Mouse (Mus musculus): ENCODE data around the gene Fscn2.

The Fscn2 gene

DNA sequence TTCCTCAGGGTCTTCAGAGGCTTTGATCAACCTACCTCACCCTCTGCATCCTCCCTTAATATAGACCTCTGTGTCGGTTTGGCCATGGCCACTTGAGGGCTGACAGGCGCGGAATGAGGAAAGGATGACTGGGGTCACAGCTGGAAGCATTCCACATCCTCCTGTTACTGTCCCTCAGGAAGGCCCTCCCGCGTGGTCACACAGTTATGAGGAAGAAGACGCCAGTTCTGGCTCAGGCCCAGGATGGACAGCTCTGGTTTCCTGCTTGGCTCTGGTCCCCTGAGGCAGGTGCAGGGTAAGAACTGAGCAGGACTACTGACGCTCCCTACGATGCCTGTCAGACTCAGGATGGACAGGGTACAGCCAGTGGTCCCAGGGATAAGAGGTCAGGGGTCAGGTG is 1.3 kb upstream of the Fscn2 start:
- DNase-seq, result no peak

DNA sequence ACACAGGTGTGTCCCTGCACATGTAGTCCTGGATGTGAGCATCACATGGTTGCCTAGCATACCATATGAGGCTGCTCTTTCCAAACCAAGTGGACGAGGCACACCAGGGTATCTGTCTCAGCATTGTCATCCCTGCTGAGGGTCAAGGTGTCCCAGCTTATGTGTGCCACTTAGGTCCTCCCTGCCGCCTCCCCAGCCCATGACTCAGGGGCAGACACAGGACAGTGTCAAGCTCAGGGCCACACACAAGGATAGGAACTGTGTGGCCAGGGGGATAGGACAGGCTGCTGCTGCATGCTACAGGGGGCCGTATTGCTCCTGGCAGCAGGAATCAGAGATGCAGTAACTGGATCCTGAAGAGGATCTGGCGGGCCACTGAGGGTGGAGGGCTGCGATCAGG is 579 bp upstream of the Fscn2 start:
- no peak for DNase-seq

DNA sequence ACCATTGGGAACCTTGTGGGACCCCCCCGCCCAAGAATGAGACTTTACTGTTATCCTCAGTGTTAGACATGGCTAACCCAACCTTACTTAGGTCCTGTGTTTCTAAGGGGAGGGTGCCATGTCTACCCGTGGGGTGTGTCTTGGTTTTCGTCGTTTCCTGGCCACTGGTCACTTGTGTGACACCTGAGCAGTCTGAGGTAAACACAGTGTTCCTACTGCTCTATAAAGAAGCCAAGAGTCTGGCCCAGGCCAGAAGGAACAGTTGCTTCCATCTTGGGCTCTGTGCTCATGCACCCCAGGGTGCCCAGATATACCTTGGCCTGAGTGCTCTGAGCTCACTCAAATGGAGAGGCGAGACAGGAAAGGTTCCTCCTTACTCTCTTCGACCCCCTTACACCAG is 1.6 kb downstream of the Fscn2 start:
- DNase-seq, result no peak

DNA sequence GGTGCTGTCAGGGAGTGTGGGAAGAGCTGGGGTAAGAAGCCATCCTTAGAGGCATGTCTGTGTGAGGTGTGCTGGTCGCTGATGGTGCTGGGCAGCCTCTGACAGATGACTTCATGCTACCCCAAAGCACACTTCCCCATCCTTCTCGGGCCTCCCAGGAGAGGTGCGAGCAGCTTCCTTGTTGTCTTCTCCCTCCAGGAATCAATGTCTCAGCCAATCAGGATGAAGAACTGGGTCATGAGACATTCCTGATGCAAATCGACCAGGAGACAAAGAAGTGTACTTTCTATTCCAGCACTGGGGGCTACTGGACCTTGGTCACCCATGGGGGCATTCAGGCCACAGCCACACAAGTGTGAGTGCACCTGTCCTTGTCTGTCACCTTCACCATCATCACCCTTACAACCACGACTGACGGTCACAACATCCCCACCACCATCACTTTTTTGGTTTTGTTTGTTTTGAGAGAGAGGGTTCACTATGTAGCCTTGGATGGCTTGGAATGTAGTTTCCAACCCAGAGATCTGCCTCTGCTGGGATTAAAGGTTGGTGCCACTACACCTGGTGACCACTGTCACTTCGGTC is 5.2 kb downstream of the Fscn2 start:
- no peak for DNase-seq

DNA sequence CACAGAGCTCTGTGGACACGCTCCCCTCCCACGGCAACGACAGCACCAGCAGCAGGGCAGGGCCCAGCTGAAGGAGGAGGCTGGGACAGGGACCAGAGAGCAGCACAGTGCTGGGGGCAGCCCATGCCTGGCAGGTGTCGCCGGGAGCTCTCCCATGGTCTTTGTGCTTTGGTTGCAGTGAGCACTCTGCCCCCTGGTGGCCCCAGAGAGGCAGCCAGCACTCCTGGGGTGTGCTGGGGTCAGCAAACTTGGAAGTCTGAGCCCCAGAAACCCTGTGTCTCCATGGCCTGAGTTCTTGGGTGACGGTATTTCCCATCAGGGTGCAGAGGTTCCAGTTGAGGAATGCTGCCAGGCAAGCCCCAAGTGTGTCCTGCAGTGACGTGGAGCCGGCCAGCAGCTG is 8.3 kb downstream of the Fscn2 start:
- peak; percentile 67 for DNase-seq

DNA sequence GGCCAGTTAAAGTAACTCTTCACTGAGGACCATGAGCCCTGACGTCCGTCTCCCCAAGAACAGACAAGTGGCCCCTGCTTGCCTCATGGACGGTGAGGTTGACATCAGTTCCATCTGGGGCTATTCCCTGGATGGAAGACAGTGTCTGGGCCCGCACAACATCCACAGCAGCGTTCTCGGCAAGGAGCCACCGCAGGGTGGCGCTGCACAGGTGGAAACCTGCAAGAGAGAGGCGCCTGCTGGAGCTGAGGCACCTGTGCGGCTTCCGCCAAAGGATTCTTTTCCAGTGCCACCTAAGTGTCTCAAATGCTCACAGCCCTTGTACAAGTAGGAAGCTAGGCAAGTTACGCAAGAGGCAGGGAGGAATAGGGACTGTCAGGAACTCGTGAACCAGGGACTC is 11.7 kb downstream of the Fscn2 start:
- no peak for DNase-seq

DNA sequence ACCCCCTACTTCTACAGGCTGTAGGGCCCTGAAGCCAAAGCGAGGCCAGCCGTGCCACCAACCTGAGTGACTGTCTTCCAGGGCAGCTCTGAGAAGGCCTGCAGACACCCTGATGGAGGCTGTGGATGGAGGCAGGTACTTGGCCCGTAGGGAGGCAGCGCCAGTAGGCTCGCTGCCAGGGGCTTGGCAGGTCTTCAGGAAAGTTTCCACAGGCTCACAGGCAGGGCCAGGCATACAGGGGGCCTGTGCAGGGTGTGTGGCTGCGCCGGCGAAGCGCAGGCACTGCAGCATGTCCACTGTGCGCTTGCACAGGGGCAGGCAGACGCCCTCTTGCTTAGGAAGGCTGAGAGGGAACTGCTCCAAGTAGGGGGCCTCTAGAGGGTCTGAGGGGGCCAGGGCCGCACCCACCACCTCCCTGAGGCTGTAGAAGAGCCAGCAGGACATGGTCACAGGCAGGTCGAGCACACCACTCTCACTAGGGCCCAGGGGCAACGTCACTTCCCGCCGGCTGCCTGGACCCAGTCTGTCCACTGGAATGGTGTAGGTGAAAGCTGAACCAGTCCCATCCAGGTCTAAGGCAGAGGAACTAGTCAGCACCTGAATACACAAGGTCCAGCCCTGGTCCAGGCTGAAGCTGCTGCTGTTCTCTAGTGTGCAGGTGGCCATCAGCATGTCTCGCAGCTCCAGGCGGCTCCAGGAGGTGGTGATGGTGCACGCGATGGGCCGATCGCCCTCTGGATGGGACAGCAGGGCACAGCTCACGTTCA is 12.7 kb downstream of the Fscn2 start:
- DNase-seq, result no peak

DNA sequence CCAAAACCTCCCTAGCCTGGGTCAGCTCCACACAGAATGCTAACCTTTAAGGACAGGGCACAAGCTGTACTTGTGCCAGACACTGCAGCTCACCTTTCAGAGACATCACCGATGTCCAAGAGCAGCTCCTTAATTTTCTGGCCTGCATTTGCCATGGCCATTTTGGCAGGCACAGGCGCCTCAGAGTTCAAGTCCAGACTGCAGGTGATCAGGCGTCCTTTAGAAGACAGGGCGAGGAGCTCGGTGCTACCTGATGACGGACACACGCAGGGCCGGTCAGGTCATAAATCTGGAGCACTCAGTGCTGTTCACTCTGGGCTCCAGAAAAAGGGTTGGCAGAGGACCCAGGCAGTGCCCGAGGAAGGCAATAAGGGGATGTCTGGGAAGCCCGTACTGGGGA is 14.0 kb downstream of the Fscn2 start:
- DNase-seq, result no peak

DNA sequence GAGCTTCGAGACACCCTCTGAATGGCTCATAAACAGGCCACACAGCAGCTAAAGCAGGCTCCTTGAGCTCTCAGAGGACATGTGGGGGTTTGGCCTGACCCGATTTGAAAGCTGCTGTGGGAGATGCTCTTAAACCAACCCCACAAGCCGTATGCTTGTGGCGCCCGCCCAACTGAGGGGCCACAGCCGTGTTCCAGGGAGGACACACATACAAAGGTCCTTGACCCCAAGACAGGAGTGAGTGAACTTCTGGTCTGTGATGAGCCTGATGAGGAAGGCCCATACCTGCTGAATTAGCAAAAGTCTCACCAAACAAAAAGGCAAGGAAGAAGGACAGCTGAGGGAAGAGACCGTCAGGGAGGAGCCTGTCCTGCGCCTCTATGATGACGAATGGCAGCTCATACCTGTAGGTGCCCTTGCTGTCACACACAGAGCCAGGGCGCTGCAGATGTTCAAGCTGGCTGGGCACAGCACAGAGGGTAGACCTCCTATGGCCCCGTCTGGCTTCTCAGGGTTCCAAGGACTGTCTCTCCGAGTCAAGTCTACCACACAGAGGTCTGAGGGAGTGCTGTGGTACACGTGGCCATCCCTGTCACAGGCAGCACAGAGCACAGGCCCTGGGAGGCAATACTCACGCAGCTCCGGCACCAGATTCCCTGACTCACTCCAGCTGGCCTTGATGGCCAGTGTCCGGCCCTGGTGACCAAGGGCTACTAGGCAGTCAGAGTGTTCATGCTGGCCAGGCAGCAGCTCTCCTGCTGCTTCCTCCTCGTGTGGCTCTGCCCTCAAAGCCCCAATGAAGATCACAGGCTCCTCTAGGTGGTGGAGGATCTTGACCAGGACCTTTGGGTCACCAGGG is 15.2 kb downstream of the Fscn2 start:
- DNase-seq, result no peak

DNA sequence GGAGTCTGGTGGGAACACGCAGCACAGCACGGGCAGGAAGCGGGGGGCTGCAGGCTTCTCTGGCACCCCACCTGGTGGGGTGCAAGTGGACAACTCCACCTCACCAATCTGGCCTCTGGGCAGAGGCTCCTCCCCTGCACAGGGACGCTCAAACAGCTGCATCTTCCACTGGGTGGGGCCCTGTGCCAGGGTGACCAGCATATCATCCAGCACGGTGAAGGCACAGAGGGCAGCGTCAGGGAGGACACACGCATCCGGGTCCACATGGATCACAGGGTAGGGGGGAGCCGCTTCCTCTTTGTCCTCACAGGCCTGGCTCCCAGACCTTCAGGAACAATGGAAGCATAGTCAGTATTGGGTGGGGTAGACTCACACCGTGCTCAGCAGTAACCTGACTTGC is 16.0 kb downstream of the Fscn2 start:
- no peak for DNase-seq

DNA sequence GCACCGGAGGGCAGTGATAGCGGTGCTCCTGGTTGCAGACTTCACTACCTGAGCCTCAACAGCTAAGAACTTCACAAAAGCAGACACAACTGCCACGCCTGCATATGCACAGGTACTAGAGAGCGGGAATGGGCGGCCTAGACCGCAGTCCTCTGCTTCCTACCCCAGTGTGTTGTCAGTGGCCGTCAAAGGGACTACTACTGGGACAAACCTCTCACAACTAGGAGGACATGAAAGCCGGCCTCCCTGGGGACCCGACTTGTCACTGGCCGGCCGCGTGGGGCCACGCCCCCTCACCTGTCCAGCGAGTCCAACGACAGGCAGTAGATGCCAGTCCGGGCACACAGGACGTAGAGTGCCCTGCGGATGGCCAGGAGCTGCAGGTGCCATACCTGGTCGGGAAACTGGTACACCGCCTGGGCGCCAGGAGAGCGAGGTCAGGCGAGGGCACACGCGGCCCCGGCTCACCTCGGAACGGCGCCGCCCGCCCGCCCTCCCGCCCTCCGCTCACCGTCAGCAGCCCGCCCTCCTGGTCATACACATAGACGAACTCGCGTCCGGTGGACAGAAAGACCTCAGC is 16.8 kb downstream of the Fscn2 start:
- no peak for DNase-seq

DNA sequence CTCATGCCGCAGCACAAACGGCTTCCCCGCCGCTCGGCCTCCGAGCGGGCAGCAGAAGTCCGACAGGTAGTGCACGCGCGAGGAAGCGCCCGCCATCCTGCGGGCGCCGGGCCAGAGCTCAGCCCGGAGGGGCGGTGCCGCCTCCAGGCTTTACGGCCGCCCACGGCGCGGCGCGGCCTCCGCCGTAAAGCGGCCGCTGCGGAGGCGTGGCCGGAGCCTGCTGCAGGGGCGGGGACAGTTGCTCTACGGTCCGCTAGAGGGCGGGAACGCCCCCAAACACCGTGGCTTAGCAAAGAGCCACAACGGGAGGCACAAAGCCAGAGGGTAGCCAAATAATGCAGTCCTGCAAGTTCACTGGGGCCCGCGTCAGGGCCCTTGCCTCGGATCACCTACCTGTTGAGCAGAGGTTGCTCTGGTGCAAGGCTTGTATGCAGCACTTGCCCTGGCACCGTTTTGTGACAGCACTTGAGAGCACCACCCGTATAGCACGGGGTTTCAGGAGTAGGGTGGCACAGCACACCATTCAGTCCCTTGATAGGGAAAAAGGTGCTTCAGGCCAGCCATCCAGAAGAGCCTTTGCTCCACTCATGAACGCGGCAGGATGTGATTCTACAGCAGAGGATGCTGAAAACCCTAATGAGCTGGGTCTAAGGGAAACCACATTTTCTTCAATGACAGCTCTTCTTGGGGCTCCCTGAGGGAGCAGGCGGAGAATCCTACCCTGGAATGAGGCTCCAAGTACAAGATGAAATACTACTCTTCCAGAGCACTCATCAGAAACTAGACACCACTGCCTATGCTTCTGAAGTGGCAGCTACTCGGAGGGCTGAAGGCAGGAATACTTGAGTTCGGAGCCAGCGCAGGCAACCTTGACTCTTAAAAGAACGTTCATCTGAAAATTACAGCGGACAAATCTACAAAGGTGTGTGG is 17.5 kb downstream of the Fscn2 start, which contains the start of gene Faap100:
Faap100 (minus strand) TSS at position 154 of the 930 bp plus-strand sequence.
- DNase-seq, result peak; percentile 87

DNA sequence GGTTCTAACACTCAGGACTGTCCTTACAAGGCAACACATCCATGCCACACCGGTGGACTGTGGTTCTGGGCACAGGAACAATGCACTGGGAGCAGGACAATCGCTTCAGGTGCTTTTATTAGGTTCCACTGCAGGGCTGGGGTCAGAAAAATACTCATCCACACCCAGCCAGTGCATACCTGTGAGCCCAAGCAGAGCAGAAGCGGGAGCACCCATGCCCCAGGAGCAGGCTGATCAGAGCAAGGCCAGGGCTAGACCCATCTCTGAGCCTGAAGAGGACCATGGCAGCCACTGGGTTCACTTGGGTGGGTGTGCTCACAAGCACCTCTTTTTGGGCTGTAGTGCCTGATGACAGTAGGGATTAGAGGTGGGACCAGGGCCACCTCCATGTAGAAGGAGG is 18.9 kb downstream of the Fscn2 start:
- DNase-seq, result no peak

DNA sequence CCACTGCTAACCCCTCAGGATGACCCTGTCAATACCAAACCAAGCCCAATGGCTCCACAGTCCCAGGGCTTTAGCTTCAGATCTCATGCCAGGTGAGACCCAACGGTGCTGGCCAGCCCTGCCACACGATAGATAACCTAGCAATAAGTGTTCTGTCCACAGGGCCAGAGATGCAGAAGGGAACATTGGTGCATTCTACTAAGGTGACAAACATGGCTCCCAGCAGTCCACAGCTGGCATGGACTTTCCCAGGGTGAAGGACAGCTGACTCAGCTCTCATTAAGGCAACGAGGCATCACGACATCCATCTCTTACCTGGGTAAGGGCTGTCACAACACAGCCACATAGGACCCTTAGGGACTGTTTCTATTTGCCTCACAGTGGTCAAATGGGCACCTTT is 19.8 kb downstream of the Fscn2 start:
- no peak for DNase-seq

DNA sequence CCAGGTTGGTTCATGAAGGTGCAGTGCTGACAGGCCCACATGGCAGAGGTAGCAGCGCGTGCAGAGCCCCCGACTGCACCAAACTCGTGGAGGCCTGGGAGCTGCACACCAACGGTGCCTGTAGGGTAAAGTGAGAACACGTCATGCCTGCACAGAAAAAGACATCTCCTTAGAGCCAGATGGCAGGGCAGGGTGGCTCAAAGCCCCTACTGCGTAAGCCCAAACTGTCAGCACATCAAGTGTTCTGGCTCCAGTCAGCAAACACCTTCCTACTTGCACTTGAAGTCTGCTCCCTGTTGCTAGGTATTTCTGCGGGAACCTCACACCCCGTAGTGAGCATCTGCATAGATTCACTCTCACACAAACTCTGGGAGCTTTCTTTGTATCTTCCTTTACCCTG is 21.2 kb downstream of the Fscn2 start:
- no peak for DNase-seq

DNA sequence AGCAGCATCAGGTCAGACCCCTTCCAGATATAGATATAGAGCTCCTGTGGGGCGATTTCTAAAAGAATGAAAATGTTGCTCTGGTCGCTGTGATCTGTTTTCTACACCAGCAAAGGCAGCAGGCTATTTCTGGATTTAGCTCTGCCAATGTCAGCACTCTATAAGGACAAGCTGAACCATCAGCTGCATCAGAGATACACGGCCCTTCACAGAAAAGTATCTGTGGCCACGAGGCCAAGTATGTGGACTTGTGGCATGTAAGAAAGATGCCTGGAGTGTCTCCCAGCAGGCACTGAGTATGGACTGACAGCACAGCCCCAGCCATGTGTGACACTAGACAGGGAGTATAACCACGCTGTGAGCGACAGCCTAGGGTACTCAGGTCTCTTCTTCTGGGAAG is 25.3 kb downstream of the Fscn2 start:
- DNase-seq, result no peak

DNA sequence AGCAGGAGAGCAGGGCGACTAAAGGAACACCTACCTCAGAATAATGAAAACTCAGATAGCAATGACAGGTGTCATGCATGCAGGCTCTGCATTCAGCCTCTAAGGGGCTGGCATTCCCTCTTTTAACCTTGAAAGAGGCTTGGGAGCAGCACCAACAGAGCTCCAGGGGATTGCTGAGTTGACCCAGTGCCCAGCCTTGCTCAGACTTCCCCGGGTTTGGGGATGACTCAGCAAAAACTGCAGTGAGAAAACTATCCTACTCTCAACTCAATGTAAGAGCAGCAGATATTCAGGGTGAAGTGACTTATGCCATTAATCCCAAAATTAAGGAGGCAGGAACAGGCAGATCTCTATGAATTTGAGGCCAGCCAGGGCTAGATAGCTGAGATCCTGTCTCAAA is 25.8 kb downstream of the Fscn2 start:
- DNase-seq, result no peak

DNA sequence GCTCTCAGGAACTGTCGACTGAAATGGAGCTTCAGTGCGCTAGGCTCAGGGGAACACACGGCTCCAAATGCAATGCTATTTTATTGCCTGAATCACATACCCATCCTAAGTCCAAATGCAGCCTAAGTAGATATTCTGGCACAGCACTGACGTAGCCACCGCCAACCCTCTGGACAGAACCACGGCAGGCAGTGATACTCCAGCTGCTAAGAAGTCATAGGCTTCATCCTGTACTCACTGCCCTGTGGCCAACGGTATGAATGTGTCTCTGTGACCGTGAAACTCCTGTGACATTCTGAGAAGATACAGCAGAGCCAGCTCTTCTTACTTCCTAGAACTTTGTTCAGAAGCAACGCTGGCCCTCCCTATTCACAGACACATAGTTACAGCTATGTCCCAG is 27.2 kb downstream of the Fscn2 start:
- DNase-seq, result no peak

DNA sequence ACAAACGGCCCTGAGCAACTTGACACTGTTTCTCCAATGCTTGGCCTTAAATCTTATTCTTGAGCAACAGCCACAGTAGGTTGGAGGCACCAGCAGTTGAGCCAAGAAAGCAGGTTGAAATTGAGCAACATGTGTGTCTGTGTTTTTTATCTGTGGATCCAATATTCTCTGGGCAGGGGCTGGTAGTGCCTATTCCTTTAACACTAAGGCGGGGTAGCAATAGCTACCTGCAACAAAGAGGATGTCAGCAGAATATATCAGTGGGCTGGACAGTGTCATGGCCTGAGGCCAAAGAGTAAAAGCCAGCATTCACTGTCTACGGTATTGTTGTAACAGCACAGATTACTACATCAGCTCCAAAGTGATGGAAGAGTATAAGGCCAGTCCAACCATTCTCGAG is 34.3 kb downstream of the Fscn2 start:
- DNase-seq, result no peak

DNA sequence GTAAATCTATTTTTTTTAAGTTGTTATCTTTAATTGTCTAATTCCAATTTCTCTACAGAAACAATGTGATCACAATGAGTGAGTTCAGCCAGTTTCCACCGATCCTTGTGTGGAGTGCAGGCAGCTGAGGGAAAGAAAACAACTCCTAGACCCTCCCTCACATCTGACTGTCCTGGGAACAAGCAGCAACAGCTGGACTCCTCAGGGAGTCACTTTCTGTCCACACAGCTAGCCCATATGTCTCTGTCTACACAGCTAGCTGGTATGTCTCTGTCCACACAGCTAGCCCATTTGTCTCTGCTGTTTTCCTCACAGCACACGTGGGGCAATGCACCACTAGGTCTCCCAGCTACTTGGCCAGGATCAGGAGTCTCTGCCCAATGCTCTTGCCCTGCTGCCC is 36.3 kb downstream of the Fscn2 start:
- DNase-seq, result no peak

DNA sequence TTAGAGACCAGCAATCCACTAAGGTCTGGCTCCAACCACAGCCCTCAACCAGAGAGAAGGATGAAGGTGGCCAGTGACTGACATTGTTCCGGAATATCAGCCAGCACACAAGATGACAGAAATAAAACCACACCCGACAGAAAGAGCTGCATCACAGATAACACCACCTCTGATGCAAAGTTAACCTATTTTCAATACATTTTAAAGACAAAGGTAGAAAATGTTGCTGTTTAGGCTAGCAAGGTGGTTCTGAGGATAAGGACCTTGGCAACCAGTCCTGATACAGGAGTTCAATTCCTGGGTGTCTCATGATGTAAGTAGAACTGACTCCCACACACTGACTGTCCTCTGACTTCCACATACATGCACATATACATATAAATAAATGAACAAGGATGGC is 38.0 kb downstream of the Fscn2 start:
- no peak for DNase-seq

DNA sequence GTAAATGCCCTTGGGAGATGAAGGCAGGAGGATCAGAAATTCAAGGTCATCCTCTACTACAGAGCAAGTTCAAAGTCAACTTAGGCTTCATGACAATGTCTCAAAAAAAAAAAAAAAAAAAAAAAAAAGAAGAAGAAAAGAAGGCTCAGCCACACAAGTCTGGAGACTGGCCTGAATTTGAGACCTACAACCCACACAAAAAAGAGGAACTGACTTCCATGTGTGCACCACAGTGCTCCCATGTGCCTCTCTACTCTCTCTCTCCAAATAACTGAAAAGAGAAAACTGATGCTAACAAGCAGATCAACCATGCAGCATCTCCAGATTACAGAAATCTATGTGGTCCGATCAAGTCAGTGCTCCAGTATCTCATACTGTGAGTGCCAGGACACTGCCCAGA is 43.5 kb downstream of the Fscn2 start:
- DNase-seq, result no peak

DNA sequence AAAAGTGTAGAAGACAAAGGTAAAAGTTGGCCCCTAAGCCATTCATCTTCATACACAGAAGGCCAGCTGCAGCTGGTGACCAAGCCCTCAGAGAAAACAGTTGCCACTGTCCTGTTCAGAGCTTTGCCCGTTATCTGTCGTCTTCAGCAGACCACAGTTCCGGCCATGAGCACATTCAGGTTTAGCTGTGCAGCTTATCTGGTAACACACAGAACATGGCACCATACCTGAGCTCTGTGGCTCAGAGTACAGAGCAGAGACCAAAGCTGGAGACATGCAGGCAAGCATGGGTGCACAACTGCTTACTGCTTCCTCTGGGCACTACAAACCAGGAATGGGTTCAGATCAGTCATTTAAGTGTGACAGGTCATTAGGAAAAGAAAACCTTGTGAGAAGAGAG is 44.5 kb downstream of the Fscn2 start:
- no peak for DNase-seq
